Mouse (Mus musculus): Measurements from ENCODE around the gene Ctsd.

The Ctsd gene

GRCm38 (mm10) chr7:142400112-142400749 lies 12.4 kb upstream of the Ctsd start:
- peak in 1 of 2 experiments; percentile 51 for DNase-seq (ENCODE audit: low spot score in 2 of 2)

- no peak for DNase-seq (ENCODE audit: low spot score in 2 of 2)
Observed at GRCm38 (mm10) chr7:142399250-142399649, 11.4 kb upstream of the Ctsd start.

DNA sequence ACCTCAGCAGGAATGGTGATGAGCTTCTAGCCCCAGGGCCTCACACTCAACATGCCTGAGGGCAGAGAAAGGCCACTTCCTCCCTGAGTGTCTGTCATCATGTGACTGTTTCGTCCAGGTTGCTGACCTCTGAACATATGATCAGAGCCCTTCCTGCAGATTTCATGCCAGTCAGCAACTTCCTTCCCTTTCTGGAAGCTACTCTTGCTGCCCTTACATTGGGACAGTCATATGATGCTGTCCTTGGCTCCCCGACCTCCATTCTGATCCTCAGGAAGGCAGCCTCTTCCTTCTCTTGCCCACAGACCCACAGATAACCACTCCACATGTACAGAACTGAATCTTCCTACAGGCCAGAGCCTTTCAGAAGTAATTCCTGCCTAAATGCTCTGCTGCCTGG lies 10.2 kb upstream of the Ctsd start:
- DNase-seq (ENCODE audit: low spot score in 2 of 2) = no peak

DNA sequence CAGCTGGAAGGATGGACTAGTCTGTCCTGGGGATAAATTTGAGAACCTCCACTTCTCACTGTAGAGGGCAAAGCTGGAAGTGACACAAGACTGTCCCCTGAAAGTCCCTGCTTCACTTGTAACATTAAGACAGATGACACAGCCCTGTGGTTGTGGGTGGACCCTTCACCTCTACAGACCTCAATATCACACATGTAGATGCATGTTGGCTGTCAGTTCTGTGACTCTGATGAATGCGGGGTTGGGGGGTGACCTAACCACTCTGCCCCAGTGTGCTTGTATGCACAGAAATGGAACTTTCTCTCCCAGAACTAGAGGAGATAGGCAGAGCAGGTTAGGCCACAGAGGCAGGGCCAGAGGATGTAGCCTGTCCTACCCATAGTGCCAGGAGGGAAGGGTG lies 8.8 kb upstream of the Ctsd start:
- no peak for DNase-seq (ENCODE audit: low spot score in 2 of 2)

DNA sequence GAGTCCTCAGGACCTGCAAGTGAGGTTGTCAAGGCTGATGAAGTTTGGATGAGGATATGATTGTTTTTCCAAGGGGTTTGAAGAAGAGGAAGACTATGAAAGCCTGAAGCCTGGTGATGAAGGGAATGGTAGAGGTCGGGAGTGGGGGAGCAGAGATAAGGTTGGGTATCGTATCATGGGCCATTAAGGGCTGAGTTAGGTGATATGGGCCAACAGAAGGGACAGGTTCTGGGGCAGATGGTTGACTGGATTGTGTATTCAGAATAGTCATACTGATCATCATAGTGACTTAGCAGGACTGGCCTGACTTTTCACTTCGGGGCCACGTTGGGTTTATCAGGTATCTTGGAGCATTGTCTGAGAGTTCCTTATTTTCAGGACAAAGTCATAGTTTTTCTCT lies 7.6 kb upstream of the Ctsd start:
- DNase-seq (ENCODE audit: low spot score in 2 of 2) = no peak

DNA sequence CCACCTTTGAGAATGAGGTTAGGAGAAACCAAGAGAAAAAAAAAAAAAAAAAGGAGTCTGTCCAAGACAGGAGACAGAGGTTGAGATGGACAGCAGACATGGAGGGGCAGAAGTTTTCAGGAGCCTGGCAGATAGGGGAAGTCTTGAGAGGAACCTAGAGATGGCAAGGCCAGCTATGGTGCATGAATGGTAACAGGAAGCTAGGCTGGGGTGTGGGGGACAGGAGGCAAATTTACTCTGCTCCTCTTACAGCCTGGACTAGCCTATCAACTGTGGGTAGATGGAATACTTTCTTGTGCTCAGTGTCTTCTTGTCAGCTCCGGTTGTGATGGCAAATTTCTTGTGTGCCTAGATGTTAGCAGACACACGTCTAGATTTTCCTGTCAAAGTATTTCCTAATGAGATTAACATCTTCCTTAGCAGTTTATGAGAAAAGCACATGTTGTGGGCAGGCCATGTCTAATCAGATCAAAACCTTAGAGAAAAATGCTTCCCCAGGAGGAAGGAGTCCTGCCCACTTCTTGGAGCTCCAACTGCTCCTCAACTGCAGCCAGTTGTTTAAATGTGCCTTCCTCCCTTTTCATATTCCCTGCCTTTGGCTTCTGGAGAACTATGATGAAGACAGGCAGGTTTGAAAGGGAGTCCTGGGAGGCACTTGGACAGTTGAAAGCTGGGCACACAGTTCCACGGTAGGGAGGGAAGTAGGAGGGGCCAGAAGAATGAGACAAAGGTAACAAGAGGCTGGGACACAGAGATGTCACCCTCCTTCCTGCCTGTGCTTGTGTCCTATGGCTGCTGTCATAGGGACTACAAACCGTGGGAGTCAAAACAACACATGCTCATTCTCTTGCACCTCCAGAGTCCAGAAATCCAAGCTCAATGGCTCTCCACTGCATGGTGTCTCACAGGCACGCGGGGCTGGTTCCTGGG lies 6.7 kb upstream of the Ctsd start:
- no peak for DNase-seq (ENCODE audit: low spot score in 2 of 2)

DNA sequence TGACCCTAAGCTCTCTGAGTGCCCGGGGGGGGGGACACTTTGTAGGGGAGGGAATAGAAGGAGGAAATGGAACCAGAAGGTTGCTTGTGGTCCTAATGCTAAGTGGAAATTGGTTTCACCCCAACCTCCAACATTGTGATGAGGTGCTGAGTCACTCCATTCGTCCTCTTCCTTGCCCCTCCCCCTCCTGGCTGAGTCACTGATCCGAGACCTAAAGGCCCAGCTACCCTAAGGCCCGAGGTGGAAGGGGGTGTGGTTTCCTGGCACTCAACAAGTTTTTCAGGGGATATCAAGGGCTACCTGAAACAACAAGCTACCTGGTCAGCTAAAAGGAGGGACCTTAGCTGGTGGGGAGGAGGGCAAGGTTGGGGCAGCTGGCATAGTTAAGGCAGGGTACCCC lies 5.4 kb upstream of the Ctsd start:
- DNase-seq (ENCODE audit: low spot score in 2 of 2) = no peak

DNA sequence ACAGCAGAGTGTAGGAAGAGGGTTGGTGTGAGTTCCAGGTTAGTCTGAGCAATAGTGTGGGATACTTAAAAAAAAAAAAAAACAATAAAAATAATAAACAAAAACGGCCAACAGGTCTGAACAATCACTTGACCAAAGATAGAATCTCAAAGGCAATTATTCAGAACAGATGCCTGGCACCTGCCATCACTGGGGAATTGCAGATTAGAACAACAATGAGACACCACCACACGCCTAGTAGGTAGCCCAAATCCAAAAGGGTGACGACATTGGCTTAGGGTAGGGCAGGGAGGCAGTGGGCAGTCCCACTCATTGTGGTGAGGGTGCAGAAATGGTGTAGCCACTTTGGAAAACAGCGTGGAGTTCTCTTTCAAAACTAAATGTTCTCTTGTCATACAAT lies 3.8 kb upstream of the Ctsd start:
- no peak for DNase-seq (ENCODE audit: low spot score in 2 of 2)

DNA sequence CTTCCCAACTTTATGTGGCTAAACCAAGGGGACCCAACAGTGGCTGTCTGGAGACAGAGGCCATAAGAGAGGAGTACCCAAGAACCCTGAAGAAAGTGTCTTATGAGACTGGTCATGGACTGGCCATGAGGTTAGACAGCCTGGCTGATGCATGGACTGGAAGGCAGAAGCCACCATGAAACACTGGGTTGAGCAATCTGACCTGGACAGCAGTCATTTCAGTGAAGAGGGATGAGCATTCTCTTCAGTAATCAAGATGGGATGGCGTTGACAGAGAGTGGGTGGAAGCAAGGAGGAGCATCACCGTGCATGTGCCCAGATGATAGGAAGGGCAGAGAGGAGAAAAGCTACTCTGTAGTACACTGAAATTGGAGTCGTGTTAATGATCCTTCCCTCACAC lies 3.3 kb upstream of the Ctsd start:
- no peak for DNase-seq (ENCODE audit: low spot score in 2 of 2)

DNA sequence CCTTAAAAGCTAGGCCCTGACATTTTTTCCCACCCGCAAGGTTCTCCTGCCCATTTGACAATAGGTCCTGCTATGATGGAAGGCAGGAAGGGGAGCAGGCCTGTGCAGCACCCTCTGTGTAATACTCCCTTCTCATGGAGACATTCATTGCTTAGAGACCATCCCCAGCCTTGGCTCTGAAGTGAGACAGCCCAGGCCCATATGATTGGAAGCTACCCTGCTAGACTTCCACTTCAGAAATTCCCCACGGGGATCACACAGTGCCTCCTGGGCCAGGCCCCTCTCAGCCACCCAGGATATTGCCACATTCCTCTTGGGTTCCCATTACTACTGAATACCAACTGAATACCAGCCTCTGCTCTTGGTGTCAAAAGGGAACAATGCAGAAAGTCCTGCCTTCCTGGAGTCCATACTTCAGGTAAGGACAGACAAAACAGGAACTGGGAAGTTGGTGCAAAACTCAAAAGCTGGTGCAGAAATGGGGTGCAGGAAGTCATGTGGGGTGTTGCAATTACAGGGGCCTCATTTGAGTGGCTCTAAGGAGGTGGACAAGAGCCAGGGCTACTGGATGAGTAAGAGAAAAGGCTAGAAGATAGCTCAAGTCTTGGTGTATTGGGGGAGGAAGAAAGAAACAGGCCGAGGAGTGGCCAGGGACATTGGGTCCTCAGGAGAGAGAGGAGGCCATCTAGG lies 2.3 kb upstream of the Ctsd start:
- DNase-seq (ENCODE audit: low spot score in 2 of 2) = no peak

DNA sequence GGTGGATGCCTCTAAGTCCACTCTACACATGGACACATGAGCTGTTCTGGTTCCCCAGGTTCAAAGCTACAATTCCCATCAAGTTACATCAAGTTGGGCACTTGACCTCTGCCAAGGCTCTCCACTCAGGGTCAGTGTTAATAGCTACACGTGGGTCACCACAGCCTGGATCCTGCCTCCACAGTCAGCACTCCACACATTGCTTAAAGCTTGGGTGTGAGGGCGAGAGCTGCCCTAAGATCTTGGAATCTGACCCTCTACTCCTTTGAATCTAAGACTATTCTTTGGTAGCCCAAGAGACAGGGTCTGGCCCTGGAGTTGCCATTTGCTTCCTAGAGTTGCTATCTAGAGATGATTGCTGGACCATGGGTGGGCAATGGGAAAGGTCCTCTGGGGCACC lies 902 bp upstream of the Ctsd start:
- DNase-seq (ENCODE audit: low spot score in 2 of 2) = no peak

- no peak for DNase-seq (ENCODE audit: low spot score in 2 of 2)
Observed at GRCm38 (mm10) chr7:142388198-142388597, 360 bp upstream of the Ctsd start.

DNA sequence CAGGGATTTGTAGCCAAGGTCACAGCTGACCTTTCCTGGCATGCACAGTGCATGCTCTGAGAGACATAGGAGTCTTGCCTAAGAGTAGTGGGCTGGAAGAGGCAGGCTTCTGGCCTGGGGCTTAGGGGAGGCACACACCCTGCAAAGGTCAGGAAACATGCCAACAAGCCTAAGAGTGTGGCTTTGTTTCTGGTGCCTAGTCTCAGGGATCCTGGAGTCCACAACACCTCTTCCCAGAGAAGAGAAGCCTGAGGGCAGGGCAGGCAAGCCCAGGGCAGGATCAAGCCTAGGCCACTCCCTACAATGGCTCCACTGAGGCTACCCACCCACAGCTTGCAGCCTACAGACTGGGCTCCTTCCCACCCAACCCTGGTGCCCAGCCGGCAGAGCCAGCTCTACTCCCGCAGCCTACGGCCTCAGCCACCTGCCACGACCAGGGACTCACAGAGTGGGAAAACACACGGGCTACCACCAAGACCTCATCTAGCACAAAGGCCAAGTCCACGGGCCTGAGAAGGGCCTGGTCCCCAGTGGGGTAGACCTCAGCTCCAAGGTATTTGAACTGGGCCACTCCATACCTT lies 1.1 kb downstream of the Ctsd start:
- no peak for DNase-seq (ENCODE audit: low spot score in 2 of 2)

GRCm38 (mm10) chr7:142385742-142386403 lies 2.0 kb downstream of the Ctsd start:
- no peak for DNase-seq (ENCODE audit: low spot score in 2 of 2)

- DNase-seq (ENCODE audit: low spot score in 2 of 2) = no peak
Observed at GRCm38 (mm10) chr7:142384306-142384705, 3.5 kb downstream of the Ctsd start.

DNA sequence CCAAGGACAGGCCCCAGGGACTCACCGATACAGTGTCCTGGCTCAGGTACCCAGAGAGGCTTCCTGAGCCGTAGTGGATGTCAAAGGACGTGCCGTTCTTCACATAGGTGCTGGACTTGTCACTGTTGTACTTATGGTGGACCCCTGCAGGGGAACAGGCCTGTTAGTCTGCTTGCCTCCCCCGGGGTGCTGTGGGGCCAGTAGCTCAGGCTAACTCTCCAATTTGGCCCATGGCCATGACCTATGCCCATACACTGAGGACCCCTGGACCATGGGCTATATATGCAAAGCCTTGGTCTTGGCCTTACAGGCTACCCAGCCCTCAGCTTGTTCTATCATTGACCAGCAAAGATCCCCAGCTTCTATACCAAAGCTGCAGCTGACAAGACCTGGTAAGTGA lies 5.3 kb downstream of the Ctsd start, which contains the start of gene Gm49369:
Gene Gm49369 (minus strand): TSS at position 101 of the 400 bp plus-strand sequence.
- DNase-seq (ENCODE audit: low spot score in 2 of 2) = no peak

GRCm38 (mm10) chr7:142381175-142381574 lies 6.7 kb downstream of the Ctsd start:
- DNase-seq (ENCODE audit: low spot score in 2 of 2) = no peak

- DNase-seq (ENCODE audit: low spot score in 2 of 2) = no peak
Observed at GRCm38 (mm10) chr7:142379186-142379585, 8.7 kb downstream of the Ctsd start.

- DNase-seq (ENCODE audit: low spot score in 2 of 2) = no peak
Observed at GRCm38 (mm10) chr7:142377233-142377925, 10.5 kb downstream of the Ctsd start.

DNA sequence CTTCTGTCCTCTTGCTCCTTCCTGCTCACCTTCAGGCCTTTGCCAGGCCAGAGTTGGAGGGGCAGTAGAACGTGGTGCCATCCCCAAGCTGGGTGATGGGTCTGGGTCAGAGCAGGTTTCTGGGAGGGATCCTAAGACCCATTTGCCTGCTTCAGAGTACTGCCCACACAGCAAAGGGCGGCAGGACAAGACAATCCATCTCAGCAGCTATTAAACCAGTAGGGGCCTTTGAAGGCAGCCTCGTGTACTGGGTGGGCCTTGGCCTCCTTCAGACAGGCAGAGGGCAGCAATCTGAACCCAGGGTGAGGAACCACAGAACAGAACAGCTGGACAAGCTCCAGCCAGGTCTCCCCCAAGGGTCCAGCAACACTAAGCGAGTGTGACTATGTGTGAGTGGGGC lies 11.7 kb downstream of the Ctsd start:
- no peak for DNase-seq (ENCODE audit: low spot score in 2 of 2)

DNA sequence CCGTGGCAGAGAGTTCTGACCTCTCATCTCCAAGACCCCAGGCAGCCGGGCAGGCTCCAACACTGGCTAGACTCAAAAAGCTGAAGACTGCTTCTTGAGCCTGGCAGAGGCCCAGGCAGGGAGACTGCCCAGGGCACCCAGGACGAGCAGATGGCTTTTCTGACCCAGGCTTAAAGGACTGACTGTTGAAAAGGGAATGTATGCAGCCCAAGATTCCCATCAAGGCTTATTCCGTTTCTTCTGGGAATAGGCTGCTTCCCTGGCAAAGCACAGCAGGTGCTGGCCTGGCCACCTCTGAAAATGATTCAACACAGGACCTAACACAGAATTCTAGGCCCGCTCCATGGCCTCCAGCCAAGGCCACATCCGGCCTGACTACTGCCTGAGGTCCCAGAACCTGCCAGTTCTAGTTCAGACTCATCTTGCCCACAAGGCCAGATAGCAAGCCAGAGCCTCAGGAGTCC lies 12.5 kb downstream of the Ctsd start:
- DNase-seq (ENCODE audit: low spot score in 2 of 2) = no peak
